8 mouse cellular contexts compared by ENCODE assay signal in genomic region chr5:45278005-45278432, GRCm38 (mm10).
A peak's percentile ranks its signal among the peaks of the same experiment; 100 is the strongest.
DNase-seq lines count a peak whose midpoint lies in the region; ATAC-seq and TF ChIP-seq lines count a peak whose summit lies in the region.

No protein-coding gene starts in this region.

- TF ChIP-seq CTCF in intestine, postnatal 0 days (IDR thresholded peaks at IDR 0.05; ENCODE audit: low read depth): no peak

- H3K27me3 ChIP-seq in heart, embryonic 16.5 days (ENCODE audit: control insufficient read depth, insufficient read depth, low read length): no peaks in the 10 kb centered on the region
- H3K27me3 ChIP-seq in intestine, postnatal 0 days (replicated peaks; ENCODE audit: control insufficient read depth, insufficient read depth, low read length): no peaks in the 10 kb centered on the region

- H3K27ac ChIP-seq in heart, embryonic 16.5 days (ENCODE audit: low read length): no peak overlapping the region
- no peak overlapping the region for H3K27ac ChIP-seq in intestine, postnatal 0 days (ENCODE audit: low read depth, low read length)

- H3K4me2 ChIP-seq in heart, embryonic 16.5 days (ENCODE audit: low read depth, low read length): peak overlapping the region; percentile 57
- peak overlapping the region; percentile 65 for H3K4me2 ChIP-seq in intestine, postnatal 0 days (replicated peaks; ENCODE audit: low read depth)

- peak overlapping the region; percentile 18; the same call in 1 of the 2 replicates for H3K9ac ChIP-seq in heart, embryonic 16.5 days (ENCODE audit: low read length)
- peak overlapping the region; percentile 31; the same call in 1 of the 2 replicates for H3K9ac ChIP-seq in intestine, postnatal 0 days (ENCODE audit: low read depth, low read length)

- intact Hi-C loops in left cerebral cortex, postnatal 4 days (cut with DNase I): loop anchor here (2.0 to 10.0 kb wide), 3 partner anchors 81 to 975 kb away; no protein-coding TSS in a partner anchor

- 0 out of 2 replicates have a peak, but pooled peaks have one; percentile 45 for ATAC-seq in heart, embryonic 16.5 days (replicated peaks; ENCODE audit: extremely low read depth, insufficient read depth, low FRiP score)
- ATAC-seq in intestine, postnatal 0 days: peak; percentile 63

- H3K4me3 ChIP-seq in heart, embryonic 16.5 days (ENCODE audit: low read length): peak overlapping the region; percentile 34
- peak overlapping the region; percentile 32 for H3K4me3 ChIP-seq in intestine, postnatal 0 days (ENCODE audit: low read depth, low read length)

- no peaks in the 10 kb centered on the region for H3K36me3 ChIP-seq in heart, embryonic 16.5 days (ENCODE audit: control insufficient read depth, insufficient read depth)
- H3K36me3 ChIP-seq in intestine, postnatal 0 days (ENCODE audit: control insufficient read depth, insufficient read depth): no peaks in the 10 kb centered on the region

- no peaks in the 10 kb centered on the region for H3K4me1 ChIP-seq in heart, embryonic 16.5 days (ENCODE audit: control insufficient read depth, insufficient read depth, low read length)
- H3K4me1 ChIP-seq in intestine, postnatal 0 days (replicated peaks; ENCODE audit: control insufficient read depth, insufficient read depth, low read length): no peaks in the 10 kb centered on the region

- H3K9me3 ChIP-seq in heart, embryonic 16.5 days (replicated peaks; ENCODE audit: control insufficient read depth, low read length): no peaks in the 10 kb centered on the region
- no peaks in the 10 kb centered on the region for H3K9me3 ChIP-seq in intestine, postnatal 0 days (ENCODE audit: control insufficient read depth)

- no peak for DNase-seq in heart, postnatal 4 days
- DNase-seq in embryo, embryonic 9.5 days (ENCODE audit: extremely low spot score): peak; percentile 50
- peak; percentile 37 for DNase-seq in lung, postnatal 36 days
- DNase-seq in cerebellum, adult 18-20 months: no peak
- DNase-seq in left cerebral cortex, postnatal 4 days: no peak
- no peak for DNase-seq in natural killer cell, adult 2 months (ENCODE audit: low spot score in 2 of 2)

- under 1% methylated on average over 10 of the region's 10 CpGs for WGBS in heart, embryonic 16.5 days
- WGBS in intestine, postnatal 0 days: 3% methylated on average over 10 of the region's 10 CpGs

Comparison
In these comparisons a context has a peak if more than half of its experiments do, and no peak if none do; other contexts are left out.
1. DNase-seq: peak in embryo, embryonic 9.5 days (single experiment) and lung, postnatal 36 days (single experiment); none in heart, postnatal 4 days (single experiment), cerebellum, adult 18-20 months (0 of 2), left cerebral cortex, postnatal 4 days (single experiment) and natural killer cell, adult 2 months (0 of 2).